Mouse (Mus musculus): Measurements from ENCODE around the gene Glis3.

DNA sequence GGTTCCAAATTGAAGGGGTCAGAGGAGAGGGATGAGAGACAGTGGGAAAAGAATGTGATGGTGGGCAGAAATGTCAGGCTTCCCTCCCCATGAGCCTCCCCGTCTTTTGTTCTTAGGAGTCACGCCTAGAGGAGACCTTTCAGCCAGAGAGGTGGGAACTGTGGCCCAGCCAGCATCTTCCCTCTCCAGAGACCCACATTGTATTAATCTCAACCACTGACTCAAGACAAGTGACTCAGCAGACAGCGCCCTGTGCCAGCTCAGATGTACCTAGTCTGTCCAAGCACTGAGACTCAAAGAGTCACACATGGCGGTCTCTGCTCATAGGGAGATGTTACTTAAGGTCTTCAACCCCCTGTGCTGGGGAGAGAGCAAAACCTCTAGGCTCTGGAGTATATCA is 3.5 kb upstream of the Glis3 start:
- no peak for TF ChIP-seq GATA1 (IDR thresholded peaks at IDR 0.05; ENCODE audit: low read length)
- TF ChIP-seq TAL1 (IDR thresholded peaks at IDR 0.05; ENCODE audit: low read length): no peak
